Mouse (Mus musculus): ENCODE measurements around the gene Pik3ip1. TPM values are rescaled to one million over a fixed set of nuclear protein-coding genes. Genes with fewer than 3 reads are reported as not detected.

Pik3ip1 gene
- total RNA-seq (2023) = 100 to 1,000 TPM; 288 to 304 TPM

GRCm38 (mm10) chr11:3329891-3330451 lies at the start of gene Pik3ip1:
TSS of gene Pik3ip1 (plus strand) at chr11:3330401.

GRCm38 (mm10) chr11:3288521-3289301 lies 41.5 kb upstream of the Pik3ip1 start, which contains the start of gene Patz1:
TSS of gene Patz1 (plus strand) at chr11:3288874.

Other genes with a start within 250 kb of the Pik3ip1 start
- gene Sfi1, start 136.9 kb upstream of the Pik3ip1 start, total RNA-seq (2023) = 100 to 1,000 TPM; 184 to 226 TPM
- gene Eif4enif1, start 128.0 kb upstream of the Pik3ip1 start, total RNA-seq (2023) = 10 to 100 TPM; 79.6 to 88.3 TPM
- 10 to 100 TPM; 67.6 to 77.4 TPM for gene Drg1, start 64.0 kb upstream of the Pik3ip1 start, total RNA-seq (2023)
- 10 to 100 TPM; 87.2 to 87.9 TPM for gene Patz1, start 41.5 kb upstream of the Pik3ip1 start, total RNA-seq (2023)
- gene Limk2, start 78.8 kb downstream of the Pik3ip1 start, total RNA-seq (2023) = 100 to 1,000 TPM; 123 to 131 TPM
- 10 to 100 TPM; 13.0 to 18.8 TPM for gene Rnf185, start 122.0 kb downstream of the Pik3ip1 start, total RNA-seq (2023)
- gene Pla2g3, start 157.9 kb downstream of the Pik3ip1 start, total RNA-seq (2023) = under 1 TPM in 1 of 2 experiments, not detected in 1; 0.29 TPM
- not detected for gene Inpp5j, start 174.4 kb downstream of the Pik3ip1 start, total RNA-seq (2023)
- under 1 TPM in 1 of 2 experiments, not detected in 1; 0.41 TPM for gene Selenom, start 184.3 kb downstream of the Pik3ip1 start, total RNA-seq (2023)
- 1 to 10 TPM; 1.1 to 1.2 TPM for gene Smtn, start 210.2 kb downstream of the Pik3ip1 start, total RNA-seq (2023)